Mouse (Mus musculus) gastrocnemius, adult 2 months (tissue): ENCODE measurements around the gene Mkrn2. TPM values are rescaled to one million over a fixed set of nuclear protein-coding genes. Genes with fewer than 3 reads are reported as not detected.
A peak's percentile ranks its signal among the peaks of the same experiment; 100 is the strongest.
"Not testable (repeated sequence)": the region's sequence is repeated elsewhere in the genome, so short reads cannot be mapped to it uniquely, and the experiment has no call there.

ENCODE experiments used
- DNase-seq: peaks from one replicate; pipeline ENCODE4 v3.0.0; 2022
- H3K27ac ChIP-seq: fragments of 200-600 bp; 2 replicates; pipeline ENCODE4 v1.8.1; 2022; ENCODE audit warnings: mild to moderate bottlenecking
- H3K4me3 ChIP-seq: fragments of 200-600 bp; 2 replicates; pipeline ENCODE4 v1.8.1; 2022; ENCODE audit warnings: mild to moderate bottlenecking, moderate library complexity
- CTCF ChIP-seq: fragments of 200-600 bp; IDR thresholded peaks from 2 replicates; pipeline ENCODE4 v1.8.1; 2022; ENCODE audit warnings: antibody characterized with exemption, mild to moderate bottlenecking, moderate library complexity
- intact Hi-C: fragments of 180-260 bp; cut with DNase I; formaldehyde crosslinking; loops from one replicate; pipeline ENCODE4 v1.15.1; 2025
- total RNA-seq, 2 experiments: library from RNA; stranded (reverse); gene quantifications; 2 replicates each; pipeline ENCODE4 v1.2.3; 2021

The Mkrn2 gene
- total RNA-seq, 2 experiments from 2014 or later = 45.9 to 52.0 TPM

DNA sequence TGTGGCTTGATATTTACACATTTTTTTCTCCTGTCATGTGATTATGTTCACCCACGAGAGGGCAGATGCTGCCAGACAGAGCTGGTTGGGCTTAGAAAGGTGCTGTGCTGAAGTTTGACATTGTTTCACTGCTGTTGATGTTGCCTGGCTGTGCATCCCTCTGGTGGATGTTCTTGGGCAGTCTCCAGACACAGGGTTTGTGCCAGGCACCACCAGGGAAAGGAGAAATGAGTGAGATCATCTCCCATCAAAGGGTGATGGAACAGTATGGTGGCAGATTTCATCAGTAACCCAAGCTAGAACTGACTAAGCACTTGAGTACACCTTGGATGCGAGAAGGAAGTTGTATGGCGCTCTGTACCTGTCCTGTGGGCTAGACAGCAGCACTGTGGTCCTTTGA, 14.3 kb downstream of the Mkrn2 start:
- DNase-seq = no peak
- H3K4me3 ChIP-seq = no peak overlapping the region
- intact Hi-C loops = no loop called here
- H3K27ac ChIP-seq = no peak overlapping the region
- TF ChIP-seq CTCF = no peak

- DNase-seq = no peak
- Histone ChIP-seq H3K27ac (peak overlapping the region; percentile 43; the same call in 1 of the 2 replicates), H3K4me3 (no peak overlapping the region)
- no peak for TF ChIP-seq CTCF
- intact Hi-C loops = no loop called here
These were observed 18.1 kb downstream of the Mkrn2 start for GRCm38 (mm10) chr6:115619818-115620217.

DNA sequence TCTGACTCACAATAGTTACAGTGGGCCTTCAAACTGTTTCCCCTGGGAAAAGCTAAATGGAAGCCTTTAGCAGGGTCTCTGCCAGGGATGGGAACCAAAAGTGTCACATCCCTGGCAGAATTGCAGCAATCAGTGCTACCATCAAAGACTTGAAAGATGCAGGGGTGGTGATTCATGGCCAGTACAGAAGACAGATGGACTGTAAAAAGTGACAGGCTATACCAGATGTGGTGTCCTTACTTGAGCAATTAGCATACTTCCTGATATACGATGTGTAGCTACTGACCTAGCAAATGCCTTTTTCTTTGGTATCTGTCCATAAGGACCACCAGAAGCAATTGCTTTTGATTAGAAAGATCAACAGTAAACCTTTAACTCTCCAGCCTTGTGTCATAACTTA, 19.2 kb downstream of the Mkrn2 start:
- no peak for DNase-seq
- Histone ChIP-seq H3K4me3 (no peak overlapping the region), H3K27ac (0 out of 2 replicates have a peak overlapping the region, but pooled peaks have one; percentile 38)
- intact Hi-C loops = no loop called here
- TF ChIP-seq CTCF = no peak

DNA sequence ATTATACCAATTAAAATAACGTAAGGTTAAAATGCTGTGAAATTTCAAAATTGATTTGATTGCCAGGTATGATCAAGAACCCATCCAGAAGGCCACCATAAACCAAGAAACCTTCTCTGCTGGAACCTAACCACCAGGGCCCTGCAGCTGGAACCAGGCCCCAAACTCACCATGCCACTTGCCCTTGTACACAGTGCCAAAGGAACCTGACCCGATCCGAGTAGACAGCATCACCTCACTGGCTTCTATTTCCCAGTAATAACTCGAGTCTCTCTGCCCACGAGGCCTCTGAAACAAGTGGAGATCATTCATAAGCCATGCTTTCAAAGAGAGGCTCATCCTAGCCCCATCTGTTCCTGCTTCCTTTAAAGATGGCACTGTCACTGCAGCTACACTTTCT, 24.4 kb downstream of the Mkrn2 start:
- H3K4me3 ChIP-seq = no peak overlapping the region

GRCm38 (mm10) chr6:115631056-115631795, 29.5 kb downstream of the Mkrn2 start:
- Histone ChIP-seq H3K27ac (peak overlapping the region; percentile 77), H3K4me3 (no peak overlapping the region)
- no peak for TF ChIP-seq CTCF
- intact Hi-C loops = loop anchor here (5.0 kb wide), 1 partner anchor 46 kb away; the partner anchor contains the start of gene Raf1
- DNase-seq = peak; percentile 38

More for the DNA sequence above, 24.4 kb downstream of the Mkrn2 start:
- intact Hi-C loops = no loop called here
- no peak; the same call in 1 of the 2 replicates for TF ChIP-seq CTCF
- peak; percentile 78 for DNase-seq
- H3K27ac ChIP-seq = peak overlapping the region; percentile 79

GRCm38 (mm10) chr6:115634015-115634414, 32.3 kb downstream of the Mkrn2 start:
- Histone ChIP-seq H3K27ac (peak overlapping the region; percentile 77), H3K4me3 (no peak overlapping the region)
- intact Hi-C loops = loop anchor here (5.0 kb wide), 1 partner anchor 43 kb away; the partner anchor contains the start of gene Raf1
- DNase-seq = peak; percentile 49
- no peak for TF ChIP-seq CTCF

- H3K4me3 ChIP-seq, intact Hi-C loops, DNase-seq, H3K27ac ChIP-seq: not testable (repeated sequence)
These were observed 36.5 kb downstream of the Mkrn2 start for GRCm38 (mm10) chr6:115638188-115638587.

- DNase-seq = no peak
- intact Hi-C loops = no loop called here
- no peak overlapping the region for H3K4me3 ChIP-seq
- no peak for TF ChIP-seq CTCF
- H3K27ac ChIP-seq = no peak overlapping the region
These were observed 41.6 kb downstream of the Mkrn2 start for GRCm38 (mm10) chr6:115643315-115643714.

DNA sequence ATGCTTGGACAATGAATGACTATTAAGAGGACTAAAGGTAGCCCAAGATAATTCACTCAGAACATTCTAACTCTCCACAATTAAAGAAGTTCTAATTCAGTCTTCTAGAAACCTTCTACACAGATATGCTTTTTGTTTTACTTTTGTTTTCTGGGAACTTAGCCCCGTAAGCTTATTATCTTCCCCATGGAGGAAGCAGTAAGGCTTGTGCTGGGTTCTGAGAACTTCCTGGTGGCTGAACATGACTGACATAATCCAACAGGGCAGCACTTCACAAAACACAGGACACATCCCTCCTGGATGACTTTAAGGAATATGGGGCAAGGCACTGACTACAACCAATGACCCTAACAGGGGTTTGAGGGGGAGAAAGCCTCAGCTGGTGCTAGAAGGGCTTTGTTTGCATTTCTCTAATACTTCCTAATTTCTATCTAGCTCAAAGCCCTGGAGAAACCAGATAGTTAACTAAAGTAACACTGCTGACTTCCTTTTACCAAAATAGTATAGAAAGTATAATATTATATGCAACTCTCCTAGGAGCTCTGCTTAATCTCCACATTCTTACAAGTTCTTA, 48.2 kb downstream of the Mkrn2 start:
- Histone ChIP-seq H3K27ac (peak overlapping the region; percentile 70), H3K4me3 (peak overlapping the region; percentile 10)
- intact Hi-C loops = no loop called here
- no peak for DNase-seq
- no peak for TF ChIP-seq CTCF

GRCm38 (mm10) chr6:115650476-115651427, 49.0 kb downstream of the Mkrn2 start:
- intact Hi-C loops = no loop called here

GRCm38 (mm10) chr6:115651719-115652118, 50.0 kb downstream of the Mkrn2 start:
- no peak overlapping the region for H3K4me3 ChIP-seq
- H3K27ac ChIP-seq = peak overlapping the region; percentile 70
- no peak for DNase-seq
- TF ChIP-seq CTCF = no peak
- intact Hi-C loops = no loop called here

More at GRCm38 (mm10) chr6:115650476-115651427, 49.0 kb downstream of the Mkrn2 start:
- peak; percentile 28 for DNase-seq
- Histone ChIP-seq H3K27ac (peak overlapping the region; percentile 70), H3K4me3 (peak overlapping the region; percentile 19; the same call in 1 of the 2 replicates)
- TF ChIP-seq CTCF = no peak

GRCm38 (mm10) chr6:115653939-115654338, 52.2 kb downstream of the Mkrn2 start:
- Histone ChIP-seq H3K27ac (peak overlapping the region; percentile 67), H3K4me3 (no peak overlapping the region)
- no peak for DNase-seq
- no peak for TF ChIP-seq CTCF
- intact Hi-C loops = no loop called here
